Mouse (Mus musculus) B cell, adult 2 months (primary cell): Measurements from ENCODE around the gene Adm.
"Not testable (repeated sequence)": the region's sequence is repeated elsewhere in the genome, so short reads cannot be mapped to it uniquely, and the experiment has no call there.

Experiments
- DNase-seq, 2 experiments: peaks; one replicate each; pipeline ENCODE4 v3.0.0; 2022

Adm gene

DNA sequence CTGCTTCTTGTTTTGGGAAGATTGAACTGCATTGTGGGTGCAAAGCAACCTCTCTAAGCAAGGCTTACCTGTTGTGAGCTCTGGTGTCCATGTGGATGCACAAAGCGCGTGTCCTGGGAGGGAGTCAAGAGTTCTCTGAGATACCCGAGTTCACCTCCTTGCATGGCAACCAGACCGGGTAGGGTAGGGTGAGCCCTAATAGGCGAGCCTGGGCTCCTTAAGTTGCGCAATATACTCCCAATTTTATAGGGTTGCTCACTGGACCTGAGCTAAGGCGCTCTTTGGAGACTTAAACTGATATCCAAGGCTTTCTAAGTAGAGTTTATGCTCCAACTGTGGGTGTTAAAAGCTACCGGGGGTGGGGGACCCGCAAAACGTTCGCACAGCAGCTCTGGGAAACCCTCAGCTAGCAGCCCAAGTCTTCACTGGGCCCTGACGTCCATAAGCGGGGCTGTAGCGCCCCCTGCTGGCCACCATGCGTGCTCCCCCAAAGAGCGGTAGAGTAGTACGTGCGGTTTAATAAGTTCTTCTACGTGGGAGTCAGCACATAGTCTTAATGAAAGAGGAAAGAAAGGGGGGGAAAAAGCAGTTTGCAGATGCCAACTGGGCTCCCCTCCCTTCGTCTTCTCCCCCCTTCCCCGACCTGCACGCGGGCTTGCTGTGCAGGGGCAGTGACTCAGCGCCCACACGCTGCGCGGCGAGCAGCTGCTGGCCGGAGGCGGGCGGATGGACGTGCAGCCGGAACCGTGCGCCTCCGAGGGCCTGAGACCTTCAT lies 2.6 kb downstream of the Adm start:
- peak; percentile 93 for DNase-seq

DNA sequence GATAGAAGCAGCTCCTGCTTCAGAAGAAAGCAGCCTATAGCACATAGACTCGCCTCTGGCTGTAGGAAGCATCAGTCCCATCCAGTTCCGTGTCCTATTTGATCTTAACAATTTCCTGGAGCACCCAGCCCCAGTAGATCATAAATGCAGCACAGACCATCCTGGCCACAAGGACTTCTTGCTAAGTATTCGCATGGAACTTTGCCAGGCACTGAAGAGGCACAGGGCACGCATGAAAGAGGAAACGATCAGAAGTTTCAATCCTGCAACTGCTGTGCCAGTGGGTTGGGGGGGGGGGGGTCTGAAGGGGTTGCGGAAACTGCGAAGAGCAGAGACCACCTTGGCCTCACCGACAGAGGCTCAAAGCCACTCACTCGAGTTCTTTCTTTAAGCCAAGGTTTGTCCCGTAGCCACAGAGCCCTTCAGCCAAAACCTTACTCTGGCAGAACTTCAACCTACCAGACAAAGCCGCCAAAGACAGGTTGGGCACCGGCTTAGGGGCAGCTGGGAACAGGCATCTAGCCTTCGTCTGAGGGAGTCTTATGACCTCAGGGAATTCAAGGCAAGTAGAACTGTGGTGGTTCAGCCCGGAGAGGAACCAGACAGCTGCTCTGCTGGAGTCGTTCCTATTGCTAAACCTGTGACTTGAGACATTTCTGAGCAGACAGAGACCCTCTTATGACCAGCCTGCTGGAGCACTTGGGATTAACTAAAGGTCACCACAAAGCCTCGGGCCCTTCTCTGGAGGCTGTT lies 3.9 kb downstream of the Adm start:
- DNase-seq: peak; percentile 21 to 23

DNA sequence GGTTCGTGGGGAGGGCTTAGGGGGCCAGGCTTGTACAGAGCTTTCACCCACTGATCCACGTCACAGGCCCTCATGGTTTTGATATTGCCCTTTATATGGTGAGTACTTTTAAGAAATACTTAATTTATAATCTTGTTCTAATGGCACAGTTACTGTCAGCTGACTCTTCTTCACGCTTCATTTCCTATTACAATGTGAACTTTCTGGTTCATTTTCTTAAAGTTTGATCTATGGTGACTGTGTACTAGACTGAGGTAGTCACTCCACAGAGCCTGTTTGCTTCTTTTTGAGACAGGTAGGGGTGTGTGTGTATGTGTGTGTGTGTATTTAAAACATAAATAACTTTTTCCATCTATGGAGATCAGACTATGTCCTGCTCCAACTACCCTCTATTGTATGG lies 8.5 kb downstream of the Adm start:
- no peak for DNase-seq

DNA sequence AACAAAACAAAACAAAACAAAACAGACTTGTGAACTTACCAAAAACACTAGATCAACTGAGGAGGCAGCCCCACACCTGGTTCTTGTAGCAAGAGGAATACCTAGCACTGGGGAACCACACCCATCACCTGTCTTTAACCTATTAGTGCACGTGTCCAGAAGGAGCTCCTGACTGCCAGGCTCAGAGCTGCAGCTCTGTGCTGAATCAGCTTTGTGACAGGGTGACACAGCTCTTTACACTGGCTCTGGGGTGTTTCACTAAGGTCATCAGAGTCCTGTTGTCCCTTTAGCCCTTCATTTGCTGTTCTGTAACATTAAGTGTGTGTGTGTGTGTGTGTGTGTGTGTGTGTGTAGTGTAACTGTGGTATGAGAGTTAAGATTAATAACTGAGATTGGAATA lies 9.1 kb downstream of the Adm start:
- DNase-seq: no peak

DNA sequence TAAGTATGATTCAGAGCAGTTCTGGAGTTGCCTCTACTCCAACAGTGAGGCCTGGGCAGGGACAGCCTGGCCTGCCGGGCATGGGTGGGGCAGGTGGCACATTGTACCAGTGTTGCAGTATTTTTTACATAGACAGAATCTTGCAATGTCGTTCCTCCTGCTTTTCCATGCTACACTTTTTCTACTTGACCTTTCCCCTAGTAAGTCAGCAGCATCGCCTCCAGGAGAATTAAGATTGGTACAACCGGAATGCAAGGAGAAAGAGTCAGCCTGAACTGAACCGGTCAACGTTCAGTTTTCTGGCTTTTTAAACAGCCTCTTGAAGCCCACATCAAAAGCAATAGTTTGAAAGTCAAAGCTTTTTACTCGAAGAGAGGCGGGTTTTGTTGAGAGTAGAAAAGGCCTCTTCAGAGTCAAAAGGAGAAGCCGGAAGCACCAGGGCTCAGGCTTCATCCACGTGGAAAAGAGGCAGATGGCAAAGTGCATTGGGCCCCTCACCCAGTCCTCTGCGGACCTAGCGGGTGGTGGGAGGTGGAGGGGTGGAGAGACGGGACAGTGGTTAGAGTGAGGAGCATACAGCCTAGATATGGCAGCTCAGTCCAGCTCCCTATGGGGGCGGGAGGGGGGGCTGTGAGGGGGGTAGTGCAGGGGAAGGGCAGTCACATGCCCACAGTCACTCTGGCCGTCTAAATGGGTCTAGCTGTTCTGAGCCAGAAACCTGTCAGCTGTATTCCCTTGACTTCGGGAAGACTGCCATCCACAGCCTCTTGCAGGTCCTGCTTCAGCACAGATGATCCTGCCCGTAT lies 11.0 kb downstream of the Adm start:
- DNase-seq: no peak

DNA sequence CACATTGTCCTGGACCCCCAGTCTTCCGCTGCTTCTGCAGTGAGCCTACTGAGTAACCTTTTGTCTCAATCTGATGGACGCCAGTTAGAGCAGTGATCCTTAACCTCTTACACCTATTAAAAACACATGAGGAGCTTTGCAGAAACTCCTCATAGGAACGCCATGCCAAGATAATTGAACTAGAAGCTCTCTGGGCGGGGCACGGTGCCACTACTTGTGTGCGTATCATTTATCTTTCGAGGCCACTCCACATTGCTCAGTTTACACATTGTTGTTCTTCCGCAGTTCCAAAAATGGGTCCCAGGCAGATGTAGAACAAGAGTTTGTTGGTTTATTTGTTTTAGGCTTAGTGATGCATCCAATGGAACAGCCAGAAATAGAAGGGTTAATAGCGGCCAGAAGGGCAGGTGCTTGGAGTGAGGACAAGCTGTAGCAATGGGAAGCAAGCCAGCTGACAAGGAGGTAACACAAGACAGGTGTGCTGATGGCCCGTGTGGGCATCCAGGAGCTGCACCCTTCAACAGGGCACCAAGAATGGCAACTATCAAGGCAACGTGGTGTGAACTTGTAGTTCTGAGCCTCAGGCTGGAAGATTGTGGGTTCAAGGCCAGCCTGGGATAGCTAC lies 11.9 kb downstream of the Adm start:
- no peak for DNase-seq

DNA sequence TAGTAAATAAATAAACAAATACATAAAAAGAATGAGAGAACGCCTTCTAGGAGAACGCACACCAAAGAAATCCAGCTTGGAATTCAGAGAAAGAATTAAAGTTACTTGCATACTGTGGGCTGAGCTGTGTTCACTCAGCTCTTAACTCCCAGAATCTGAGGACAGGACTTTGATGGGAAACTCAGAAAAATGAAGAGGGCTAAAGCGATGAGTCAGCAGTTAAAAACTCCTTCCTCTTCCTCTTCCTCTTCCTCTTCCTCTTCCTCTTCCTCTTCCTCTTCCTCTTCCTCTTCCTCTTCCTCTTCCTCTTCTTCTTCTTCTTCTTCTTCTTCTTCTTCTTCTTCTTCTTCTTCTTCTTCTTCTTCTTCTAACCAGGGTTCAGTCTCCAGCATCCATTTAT lies 12.5 kb downstream of the Adm start:
- not testable (repeated sequence) for DNase-seq

DNA sequence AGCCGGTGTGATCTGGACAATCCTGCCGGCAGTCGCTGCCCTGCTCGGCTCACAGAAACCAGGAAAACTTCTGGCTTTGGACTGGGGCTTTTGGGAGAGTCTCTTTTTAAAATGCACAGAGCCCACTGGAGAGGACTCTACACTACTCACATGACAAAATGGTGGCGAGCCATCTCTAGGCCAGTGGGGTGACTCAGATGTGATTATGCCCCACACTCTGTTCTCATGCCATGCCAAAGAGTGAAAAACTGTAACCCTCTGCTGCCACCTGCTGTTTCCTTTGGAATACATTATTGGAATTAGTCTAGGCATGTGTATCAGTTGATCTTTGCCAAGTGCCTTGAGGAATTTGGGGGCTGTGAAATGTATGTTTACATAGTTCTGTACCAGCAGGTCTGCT lies 17.9 kb downstream of the Adm start:
- DNase-seq: peak; percentile 45 to 55

DNA sequence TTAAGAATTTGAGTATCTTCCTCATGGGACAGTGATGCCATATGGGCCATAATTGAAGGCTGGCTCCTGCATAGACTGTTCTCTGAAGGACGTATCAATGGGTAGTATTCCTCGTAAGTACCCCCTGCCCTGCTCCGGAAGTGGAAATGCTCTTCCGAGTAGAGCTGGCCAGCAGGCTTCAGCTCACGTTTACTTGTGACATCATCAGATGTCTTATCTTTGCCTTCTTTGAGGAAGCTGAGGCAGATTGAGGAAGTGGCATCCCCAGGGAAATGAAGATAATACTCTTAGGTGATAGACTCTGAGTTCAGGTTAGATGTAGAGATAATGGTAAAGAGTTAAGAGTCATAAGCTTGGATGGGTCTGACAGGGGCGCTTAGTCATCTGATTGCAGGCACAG lies 18.4 kb downstream of the Adm start:
- peak; percentile 23 to 43 for DNase-seq

DNA sequence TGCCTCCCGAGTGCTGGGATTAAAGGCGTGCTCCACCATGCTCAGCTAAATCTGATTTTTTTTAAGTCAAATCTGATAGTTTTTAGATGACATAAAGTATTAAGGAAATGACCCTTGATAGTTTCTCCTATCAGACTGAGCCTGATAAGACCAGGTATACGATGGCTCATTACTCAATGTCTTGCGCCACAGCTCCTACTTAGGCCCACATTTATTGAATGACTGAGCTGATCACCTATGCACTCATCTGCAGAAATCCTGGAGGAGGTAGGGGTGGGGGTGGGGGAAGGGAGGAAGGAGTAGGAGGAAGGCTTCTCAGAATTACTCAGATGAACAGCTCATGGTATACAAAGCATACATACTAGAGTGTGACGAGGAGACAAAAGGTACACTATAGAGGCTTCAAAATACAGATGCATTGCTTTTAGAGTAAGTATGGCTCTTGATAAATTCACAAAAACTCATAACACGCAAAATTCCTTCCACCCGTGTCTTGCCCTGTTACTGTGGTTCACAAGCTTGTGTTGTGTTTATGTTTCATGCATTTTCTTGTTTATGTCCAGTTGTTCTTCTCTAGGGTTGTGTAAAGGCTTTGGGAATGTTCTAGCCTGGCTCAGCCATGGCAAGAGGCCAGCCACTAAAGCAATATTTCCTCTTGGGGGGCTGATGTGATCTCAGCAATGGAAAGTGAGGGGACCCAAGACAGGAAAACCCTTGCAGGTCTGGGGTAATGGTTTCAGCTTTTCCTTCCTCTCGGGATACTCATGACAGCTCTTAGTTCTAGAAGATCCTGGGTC lies 19.3 kb downstream of the Adm start:
- DNase-seq: no peak

DNA sequence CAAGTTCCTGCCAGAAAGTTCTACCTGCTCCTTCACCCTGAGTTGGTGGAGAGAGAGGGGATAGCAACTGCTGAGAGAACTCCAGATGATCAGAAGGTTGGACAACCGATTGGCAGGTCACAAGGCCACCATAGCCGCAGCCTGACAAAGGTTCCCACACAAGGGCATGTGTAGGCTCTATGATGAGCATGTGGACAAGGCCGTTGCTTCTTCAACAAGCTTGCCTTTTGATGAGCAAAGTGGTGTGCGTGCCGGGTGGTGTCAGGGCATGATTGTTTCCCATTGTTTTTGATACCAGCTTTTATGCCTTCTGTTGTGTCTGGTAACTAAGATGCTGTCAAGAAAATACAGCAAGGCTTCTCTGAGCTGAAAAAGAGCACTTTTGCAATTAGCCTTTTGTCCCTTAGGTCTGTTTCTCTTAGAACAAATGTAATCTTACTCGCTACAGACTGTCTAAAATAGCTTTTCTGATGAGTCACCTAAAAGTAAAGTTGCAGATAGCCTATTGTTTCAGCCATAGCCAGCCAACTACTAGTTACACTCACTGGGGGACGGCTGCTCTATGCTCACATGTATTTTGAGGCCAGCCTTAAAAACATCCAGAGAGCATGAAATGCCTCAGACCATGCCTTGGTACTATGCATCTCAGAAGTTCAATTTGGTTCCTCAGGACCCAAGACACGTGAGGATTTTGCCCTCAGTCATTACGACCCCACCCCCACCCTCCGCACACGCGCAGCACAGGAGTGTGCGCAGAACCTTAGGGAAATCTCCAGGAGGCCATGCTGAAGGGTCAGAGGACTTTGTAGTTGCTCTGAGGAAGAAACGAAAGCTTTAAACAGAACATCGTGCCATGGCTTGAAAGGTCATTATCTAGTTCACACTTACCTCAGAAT lies 20.3 kb downstream of the Adm start:
- no peak for DNase-seq

DNA sequence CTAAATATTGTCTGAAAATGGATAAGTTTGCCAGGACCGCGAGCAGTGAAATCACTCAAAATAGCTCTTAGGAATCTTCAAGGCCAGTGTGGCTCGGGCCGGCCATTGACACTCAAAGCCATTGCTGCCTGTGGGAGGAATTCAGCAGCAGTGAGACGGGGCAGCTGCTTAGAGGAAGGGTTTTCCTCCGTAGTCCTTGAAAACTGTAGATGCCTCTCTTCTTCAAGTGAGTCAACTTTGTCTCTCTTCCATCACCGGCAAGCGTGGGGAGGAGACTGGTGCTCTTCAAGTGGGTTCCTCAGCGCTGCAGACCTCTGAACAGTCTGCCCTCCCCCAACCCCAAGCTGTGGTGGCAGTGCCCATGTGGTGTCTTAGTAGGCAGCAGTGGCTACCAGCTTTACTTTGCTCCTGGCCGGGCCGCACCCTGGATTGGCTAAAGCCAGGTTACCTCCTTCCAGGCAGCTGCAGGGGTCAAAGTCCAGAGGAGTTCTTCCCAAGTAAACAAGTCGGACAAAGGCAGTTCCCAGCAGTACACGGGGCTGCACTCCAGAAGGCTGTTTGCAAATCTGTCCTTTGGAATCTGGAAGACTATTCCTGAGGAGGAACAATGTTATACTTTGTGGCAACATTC lies 21.1 kb downstream of the Adm start:
- DNase-seq: no peak

DNA sequence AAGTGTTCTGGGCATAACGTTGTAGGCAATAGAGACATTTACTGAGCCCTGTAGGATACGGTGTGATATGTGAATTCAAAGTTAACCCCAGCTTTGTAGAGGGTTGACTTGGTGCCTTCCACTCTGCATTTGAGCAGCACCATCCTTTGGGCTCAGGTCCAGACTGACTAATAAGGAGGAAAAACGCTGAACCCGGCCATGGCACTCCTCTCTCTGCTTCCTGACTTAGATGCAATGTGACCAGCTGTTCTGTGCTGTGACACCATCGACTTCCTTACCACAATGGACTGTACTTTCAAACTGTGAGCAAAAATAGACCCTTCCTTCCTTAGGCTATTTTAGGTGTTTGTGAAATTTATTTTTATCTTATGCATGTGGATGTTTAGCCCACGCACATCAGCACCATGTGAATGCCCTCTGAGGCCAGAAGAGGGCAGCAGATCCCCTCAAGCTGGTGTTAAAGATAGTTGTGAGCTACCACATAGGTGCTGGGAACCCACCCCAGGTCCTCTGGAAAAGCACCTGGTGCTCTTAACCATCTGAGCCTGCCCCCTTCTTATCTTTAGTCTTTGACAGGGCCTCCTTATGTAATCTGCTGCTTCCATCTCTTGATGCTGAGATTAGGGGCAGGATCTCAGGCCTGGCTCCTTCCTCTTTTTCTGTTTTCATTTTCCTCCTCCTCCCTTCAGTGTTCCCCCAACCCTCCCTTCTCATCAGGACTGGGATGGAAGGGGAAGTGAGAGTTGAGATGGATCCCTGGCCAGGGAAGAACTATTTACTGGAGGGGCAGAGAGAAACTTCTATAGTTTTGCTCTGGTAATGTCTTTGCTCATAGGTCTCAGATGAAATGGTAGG lies 21.9 kb downstream of the Adm start:
- DNase-seq: no peak

DNA sequence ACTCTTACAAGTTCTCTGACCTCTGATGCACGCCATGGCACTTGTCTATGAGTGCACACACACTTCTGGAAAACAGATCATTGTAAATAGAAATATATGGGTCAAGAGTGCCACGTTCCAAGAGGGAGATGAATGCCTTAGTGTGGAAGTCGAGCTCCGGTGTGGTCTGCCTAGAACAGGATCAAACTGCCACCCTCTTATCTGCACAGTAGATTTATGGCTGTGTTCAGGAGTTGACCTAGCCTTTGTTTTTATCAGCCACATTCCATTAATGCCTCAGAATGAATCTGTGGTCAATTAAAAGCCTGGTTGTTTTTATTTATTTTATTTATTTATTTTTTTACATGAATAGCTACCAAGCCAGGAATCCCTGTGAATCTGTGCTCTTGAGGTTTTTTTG lies 23.0 kb downstream of the Adm start:
- DNase-seq: no peak

DNA sequence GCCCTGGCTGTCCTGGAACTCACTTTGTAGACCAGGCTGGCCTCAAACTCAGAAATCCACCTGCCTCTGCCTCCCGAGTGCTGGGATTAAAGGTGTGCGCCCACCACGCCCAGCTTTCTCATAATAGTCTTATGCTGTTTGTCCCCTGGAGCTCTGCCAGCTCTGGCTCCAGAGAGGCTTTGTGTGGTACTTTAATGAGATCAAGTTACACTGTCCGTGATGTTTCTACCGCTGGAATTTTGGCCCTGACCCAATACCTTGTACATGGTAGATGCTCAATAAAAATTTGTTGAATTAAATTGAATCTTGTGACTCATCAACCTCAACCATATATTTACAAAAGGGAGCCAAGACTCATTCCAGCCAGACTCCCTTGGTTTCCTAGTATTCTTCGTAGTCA lies 23.6 kb downstream of the Adm start:
- DNase-seq: no peak

DNA sequence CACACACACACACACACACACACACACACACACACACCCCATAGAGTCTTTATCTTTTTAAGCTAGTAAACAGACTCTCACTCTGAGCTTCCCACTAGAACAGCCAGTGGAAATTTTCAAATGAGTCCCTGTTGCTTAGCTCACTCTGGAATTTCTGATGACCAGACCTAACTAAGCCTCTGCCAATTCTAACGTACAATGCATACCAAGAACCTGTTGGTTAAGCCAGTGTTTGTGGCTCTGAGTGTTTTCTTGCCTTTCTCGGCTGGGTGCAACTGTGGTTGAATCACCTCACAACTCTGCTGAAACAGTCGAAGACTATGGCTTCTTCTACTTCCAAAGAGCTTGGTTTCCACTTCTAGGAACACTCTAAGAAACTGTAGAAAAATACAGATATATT lies 27.8 kb downstream of the Adm start:
- no peak for DNase-seq

DNA sequence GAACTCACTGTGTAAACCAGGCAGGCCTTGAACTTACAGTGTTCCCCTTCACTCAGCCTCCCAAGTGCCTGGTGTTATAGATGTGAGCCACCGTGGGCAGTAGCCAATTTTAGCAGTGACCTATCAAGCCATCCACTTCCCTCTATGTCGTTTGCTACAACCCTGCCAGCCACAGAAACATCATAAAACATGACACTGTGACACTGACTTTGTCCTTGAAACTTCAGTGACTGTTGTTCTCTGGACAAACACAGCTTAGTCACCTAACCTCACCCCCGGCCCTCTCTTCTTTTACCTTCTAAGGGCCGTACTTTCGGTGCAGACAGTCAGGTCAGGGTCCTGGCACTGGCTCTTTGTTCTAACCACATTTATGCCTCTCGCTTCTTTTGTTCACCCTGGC lies 28.5 kb downstream of the Adm start:
- no peak for DNase-seq

DNA sequence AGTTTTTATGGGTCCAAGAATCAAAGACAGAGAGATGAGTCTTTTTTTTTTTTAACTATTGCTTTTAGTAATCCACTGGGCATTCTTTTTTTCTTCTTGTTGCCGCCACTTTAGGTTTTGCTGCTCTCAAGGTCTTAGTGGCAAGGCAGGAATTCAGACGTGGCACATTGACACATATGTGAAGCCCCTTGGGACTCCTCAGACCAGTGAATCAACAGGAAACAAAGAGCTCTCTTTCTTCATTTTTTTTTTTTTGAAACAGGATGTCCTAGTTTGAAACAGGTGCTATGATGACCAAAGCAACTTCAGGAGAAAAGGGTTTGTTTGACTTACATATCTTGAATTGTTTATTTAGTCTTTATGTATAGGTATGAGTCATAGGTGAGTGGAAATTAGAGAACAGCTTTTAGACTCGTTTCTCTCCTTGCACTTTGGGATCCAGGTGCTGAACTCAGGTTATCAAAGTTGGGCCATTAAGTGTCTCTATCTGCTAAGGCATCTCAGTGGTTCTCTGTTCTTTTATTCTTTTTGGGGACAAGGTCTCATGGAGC lies 31.0 kb downstream of the Adm start:
- peak; percentile 16 to 24 for DNase-seq

DNA sequence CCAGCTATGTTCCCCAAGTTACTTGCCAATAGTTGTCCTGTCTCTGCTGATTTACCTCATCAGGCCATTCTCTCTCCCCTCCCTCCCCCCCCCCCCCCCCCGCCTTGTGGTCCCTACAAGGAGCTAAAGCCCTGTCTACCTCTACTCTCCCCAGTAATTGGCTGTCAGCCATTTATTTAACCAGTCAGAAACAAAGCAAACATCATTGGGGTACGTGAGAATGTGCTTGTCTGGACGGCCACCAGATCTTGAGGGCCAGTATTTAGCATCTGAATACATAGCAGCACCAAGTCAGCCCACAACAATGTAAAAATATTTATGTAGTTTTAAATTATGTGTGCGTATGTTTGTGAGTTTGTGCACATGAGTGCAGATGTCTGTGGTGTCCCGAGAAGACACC lies 39.1 kb downstream of the Adm start:
- no peak for DNase-seq

DNA sequence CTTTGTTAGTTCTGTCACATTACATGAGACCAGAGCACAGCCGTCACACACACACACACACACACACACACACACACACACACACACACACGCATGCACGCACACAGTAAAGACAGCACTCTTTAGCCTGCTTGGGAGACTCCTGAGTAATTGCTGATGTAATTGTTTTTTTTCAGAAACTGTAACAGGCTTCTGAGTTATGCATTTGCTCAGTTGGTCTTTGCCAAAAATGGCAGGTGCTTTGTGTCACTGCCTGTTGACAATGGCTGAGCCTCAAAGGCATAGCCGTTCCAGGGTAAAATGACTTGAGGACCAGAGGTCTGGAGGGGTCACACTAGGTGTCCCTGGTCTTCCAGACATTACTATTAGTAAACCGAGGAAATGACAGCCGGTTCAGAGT lies 40.8 kb downstream of the Adm start:
- no peak for DNase-seq
